Mouse (Mus musculus): ENCODE data around the gene Cdk2ap2. TPM values are rescaled to one million over a fixed set of nuclear protein-coding genes. Genes with fewer than 3 reads are reported as not detected.

Gene Cdk2ap2
- total RNA-seq, 1 experiment from 2014 or later = 13.3 TPM

DNA sequence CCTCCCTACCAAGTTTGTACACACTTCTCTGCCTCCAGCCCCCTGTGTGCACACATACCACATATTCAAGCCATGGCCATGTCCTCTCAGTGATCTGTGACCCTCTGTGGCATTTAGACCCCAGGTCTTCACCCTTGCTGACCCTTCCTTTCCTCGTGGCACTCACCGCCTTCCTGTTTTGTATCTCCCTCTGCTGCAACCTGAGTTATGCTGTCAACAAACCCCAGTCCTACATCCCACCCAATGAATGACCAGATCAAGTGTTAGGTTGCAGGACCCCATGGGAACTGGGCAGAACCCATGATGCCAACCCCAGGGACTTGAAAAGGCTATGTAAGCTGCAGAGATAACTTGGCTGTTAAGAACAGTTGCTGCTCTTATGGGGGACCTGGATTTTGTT, 5.1 kb downstream of the Cdk2ap2 start:
- no peak for ATAC-seq (replicated peaks in 1 of 2; ENCODE audit: insufficient read depth in 1 of 2, low FRiP score in 2 of 2, low TSS enrichment in 1 of 2, low read depth in 1 of 2, poor library complexity in 2 of 2, severe bottlenecking in 2 of 2)

DNA sequence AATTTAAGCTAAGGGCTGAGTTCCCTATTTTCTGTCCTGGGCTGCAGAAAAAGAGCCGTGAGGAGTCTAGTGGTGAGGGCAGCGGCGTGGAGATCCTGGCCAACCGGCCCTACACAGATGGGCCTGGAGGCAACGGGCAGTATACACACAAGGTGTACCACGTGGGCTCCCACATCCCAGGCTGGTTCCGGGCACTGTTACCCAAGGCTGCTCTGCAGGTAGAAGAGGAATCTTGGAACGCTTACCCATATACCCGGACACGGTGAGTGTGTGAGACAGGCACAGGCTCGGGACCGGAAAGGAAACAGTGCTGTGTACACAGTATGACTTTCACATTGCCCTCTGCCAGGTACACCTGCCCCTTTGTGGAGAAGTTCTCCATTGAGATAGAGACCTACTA, 5.6 kb downstream of the Cdk2ap2 start:
- ATAC-seq (replicated peaks in 1 of 2; ENCODE audit: insufficient read depth in 1 of 2, low FRiP score in 2 of 2, low TSS enrichment in 1 of 2, low read depth in 1 of 2, poor library complexity in 2 of 2, severe bottlenecking in 2 of 2) = no peak

DNA sequence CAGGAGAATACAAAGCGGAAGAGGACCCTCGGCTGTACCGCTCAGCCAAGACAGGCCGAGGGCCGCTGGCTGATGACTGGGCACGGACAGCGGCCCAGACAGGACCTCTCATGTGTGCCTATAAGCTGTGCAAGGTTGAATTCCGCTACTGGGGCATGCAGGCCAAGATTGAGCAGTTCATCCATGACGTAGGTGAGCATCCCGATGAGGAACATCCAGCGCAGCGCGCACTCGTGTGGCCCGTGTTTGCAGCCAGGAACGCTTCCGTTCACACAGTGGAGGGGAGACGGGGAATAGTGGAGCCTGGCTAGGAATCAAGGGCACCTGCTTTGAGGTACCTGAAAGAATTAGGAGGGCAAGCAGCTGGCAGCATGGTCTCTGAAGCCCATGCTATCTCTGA, 6.3 kb downstream of the Cdk2ap2 start:
- ATAC-seq (replicated peaks in 1 of 2; ENCODE audit: insufficient read depth in 1 of 2, low FRiP score in 2 of 2, low TSS enrichment in 1 of 2, low read depth in 1 of 2, poor library complexity in 2 of 2, severe bottlenecking in 2 of 2) = no peak

DNA sequence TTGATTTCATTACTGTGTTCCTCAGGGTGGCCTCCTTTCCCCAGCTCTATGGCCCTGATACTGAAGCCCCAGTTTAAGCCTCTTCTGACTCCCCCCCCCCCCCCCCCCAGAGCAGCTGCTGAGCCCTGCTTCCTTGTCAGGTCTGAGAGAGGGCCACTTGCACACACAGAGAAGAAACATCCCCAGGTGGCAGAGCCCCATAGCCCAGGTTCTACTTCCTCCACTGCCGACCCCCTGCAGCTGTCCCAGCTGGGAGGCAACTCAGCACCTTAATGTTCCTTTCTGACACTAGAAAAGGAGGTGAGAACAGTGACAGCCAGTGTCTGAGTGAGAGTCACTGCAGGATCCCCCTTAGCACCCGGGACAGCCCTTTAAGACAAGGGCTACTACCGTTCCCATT, 6.8 kb downstream of the Cdk2ap2 start:
- ATAC-seq (replicated peaks in 1 of 2; ENCODE audit: insufficient read depth in 1 of 2, low FRiP score in 2 of 2, low TSS enrichment in 1 of 2, low read depth in 1 of 2, poor library complexity in 2 of 2, severe bottlenecking in 2 of 2) = no peak

DNA sequence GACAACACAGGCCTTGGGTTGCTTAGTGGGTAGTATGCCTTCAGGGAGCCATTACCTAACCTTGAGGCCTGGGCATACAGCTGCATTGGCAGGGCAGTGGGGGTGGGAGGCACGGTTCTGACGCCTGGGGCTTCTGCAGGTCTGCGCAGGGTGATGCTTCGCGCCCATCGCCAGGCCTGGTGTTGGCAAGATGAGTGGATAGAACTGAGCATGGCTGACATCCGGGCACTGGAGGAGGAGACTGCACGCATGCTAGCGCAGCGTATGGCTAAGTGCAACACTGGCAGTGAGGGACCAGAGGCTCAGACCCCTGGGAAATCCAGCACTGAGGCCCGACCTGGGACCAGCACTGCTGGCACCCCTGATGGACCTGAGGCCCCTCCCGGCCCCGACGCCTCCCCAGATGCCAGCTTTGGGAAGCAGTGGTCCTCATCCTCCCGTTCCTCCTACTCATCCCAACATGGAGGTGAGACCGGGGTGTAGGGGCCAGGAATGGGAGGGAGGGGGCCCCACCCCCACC, 7.8 kb downstream of the Cdk2ap2 start:
- no peak for ATAC-seq (replicated peaks in 1 of 2; ENCODE audit: insufficient read depth in 1 of 2, low FRiP score in 2 of 2, low TSS enrichment in 1 of 2, low read depth in 1 of 2, poor library complexity in 2 of 2, severe bottlenecking in 2 of 2)

DNA sequence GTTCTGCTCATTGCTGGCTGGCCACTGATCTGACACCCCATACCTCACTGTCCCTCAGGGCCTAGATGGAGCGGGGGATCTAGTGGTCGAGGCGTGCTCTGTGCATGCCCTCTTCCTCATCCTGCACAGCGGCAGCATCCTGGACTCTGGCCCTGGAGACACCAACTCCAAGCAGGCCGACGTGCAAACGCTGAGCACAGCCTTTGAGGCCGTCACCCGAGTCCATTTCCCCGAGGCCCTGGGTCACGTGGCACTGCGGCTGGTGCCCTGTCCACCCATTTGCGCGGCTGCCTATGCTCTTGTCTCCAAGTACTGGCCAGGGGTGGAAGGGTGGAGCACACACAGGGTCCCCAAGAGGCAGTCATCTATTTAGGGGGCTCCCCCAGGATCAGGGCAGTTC, 9.7 kb downstream of the Cdk2ap2 start:
- ATAC-seq (replicated peaks in 1 of 2; ENCODE audit: insufficient read depth in 1 of 2, low FRiP score in 2 of 2, low TSS enrichment in 1 of 2, low read depth in 1 of 2, poor library complexity in 2 of 2, severe bottlenecking in 2 of 2) = no peak

DNA sequence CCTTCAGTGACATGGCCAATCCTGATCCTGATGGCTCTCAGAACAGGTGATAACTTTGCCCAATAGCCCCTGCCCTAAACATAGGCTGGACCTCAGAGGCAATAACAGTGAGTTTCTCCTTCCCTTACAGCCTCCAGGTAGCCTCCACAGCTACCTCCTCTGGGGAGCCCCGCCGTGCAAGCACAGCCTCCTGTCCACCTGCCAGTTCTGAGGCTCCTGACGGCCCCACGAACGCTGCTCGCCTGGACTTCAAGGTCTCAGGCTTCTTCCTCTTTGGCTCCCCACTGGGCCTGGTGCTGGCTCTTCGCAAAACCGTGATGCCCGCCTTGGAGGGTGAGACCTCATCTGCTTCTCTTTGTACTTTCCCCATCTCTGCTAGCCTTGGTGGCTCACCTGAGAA, 11.6 kb downstream of the Cdk2ap2 start:
- no peak for ATAC-seq (replicated peaks in 1 of 2; ENCODE audit: insufficient read depth in 1 of 2, low FRiP score in 2 of 2, low TSS enrichment in 1 of 2, low read depth in 1 of 2, poor library complexity in 2 of 2, severe bottlenecking in 2 of 2)

DNA sequence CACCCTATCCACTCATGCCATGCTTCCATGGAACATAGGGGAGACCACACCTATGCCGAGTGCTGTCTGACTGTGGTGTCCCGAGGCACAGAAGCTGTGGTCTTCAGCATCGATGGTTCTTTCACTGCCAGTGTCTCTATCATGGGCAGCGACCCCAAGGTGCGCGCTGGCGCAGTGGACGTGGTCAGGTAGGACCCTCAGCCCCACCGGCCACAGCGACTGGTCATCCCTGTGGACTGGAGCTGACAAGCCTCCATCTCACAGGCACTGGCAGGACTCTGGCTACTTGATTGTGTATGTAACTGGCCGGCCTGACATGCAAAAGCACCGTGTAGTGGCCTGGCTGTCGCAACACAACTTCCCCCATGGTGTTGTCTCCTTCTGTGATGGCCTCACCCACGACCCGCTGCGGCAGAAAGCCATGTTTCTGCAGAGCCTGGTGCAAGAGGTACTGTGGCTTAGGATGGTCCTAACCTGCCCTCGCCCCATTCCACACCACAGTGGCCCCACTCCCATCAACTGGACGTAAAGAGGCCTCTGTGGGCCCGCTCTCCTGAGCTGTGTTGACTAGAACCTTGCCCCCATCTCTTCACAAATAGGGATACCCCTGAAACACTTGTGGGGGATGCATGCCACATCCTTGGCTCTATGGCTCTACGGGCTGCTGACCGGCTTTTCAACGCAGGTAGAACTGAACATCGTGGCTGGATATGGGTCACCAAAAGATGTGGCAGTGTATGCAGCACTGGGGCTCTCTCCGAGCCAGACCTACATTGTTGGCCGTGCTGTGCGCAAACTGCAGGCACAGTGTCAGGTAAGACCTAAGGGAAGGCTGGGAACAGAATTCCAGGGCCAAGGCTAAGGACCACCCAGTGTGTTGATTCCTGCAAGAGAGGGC, 15.3 kb downstream of the Cdk2ap2 start:
- ATAC-seq (replicated peaks in 1 of 2; ENCODE audit: insufficient read depth in 1 of 2, low FRiP score in 2 of 2, low TSS enrichment in 1 of 2, low read depth in 1 of 2, poor library complexity in 2 of 2, severe bottlenecking in 2 of 2) = no peak

DNA sequence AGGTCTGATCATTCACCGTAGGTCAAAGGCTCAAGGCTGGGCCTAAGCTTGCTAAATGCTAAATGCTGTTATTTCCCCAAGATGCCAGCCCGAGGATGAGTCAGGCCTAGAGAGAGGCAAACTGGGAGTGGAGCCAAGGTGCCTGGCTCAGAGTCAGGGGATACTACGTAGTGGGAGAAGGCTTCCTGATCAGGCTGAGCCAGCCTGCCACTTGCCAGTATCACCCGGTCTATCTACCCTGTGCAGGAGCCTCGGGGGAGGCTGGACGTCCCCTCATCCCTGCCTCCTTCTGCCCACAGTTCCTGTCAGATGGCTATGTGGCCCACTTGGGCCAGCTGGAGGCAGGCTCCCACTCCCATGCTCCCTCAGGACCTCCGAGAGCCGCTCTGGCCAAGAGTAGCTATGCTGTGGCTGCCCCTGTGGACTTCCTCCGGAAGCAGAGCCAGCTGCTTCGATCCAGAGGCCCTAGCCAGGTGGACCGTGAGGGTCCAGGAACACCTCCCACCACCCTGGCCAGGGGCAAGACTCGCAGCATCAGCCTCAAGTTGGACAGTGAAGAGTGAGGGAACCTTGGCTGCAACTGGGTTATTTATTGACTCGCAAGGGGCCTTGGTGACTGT, 16.3 kb downstream of the Cdk2ap2 start:
- ATAC-seq (replicated peaks in 1 of 2; ENCODE audit: insufficient read depth in 1 of 2, low FRiP score in 2 of 2, low TSS enrichment in 1 of 2, low read depth in 1 of 2, poor library complexity in 2 of 2, severe bottlenecking in 2 of 2) = peak; percentile 86 to 88

DNA sequence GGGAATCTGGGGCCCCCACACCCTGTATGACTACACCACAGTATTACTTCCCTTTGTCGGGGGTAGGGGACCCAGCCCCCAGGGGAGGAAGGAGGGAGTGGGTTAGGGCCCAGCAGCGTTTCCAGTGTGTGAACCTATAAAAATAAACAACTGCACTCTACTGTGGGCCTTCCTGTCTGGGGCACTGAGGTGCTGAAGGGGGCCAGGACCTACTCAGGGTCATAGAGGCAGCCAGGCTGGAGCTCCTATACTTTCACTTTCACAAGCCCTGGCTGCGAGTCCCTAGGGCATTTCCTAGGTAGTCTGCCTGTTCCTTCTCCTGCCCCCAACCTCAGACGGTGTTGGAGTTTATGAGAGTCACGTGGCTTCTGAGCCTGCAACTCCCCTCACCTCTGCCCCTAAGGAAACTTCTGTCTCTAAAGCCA, 16.8 kb downstream of the Cdk2ap2 start:
- ATAC-seq (replicated peaks in 1 of 2; ENCODE audit: insufficient read depth in 1 of 2, low FRiP score in 2 of 2, low TSS enrichment in 1 of 2, low read depth in 1 of 2, poor library complexity in 2 of 2, severe bottlenecking in 2 of 2) = peak; percentile 57 to 59

DNA sequence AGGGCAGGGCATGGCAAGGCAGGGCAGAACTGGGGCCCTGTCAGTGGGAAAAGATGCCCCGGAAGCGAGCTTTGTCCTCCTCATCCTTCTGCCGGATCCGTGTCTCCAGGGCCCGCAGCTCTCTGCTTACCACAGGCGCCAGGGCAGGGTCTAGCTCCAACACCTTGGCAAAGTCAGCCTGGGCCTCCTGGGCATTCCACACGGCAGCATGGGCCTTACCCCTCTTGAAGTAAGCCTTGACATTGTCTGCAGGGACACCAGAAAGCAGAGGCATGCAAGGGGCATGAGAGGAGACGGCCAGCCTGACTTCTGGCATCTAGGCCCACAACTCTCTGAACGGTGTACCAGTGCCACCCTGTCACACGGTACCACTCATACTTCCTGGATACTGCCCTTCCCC, 17.6 kb downstream of the Cdk2ap2 start:
- no peak for ATAC-seq (replicated peaks in 1 of 2; ENCODE audit: insufficient read depth in 1 of 2, low FRiP score in 2 of 2, low TSS enrichment in 1 of 2, low read depth in 1 of 2, poor library complexity in 2 of 2, severe bottlenecking in 2 of 2)

DNA sequence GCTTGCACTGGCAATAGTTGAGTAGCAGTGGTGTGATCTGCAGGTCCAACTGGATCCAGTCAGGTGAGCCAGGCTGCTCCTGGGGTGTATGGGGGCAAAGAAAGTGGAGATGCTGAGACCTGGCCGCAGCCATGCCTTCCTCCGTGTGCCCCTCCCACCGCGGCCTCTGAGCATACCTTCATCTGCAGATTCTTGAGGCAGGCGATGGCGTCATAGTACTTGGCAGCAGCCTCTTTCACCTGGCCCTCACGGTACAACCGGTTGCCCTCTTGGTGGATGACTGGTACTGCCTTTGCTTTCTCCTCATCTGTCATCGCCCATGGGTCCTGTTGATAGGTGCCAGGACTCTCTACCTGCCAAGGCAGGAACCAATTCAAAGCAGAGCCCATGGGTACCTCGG, 18.2 kb downstream of the Cdk2ap2 start:
- no peak for ATAC-seq (replicated peaks in 1 of 2; ENCODE audit: insufficient read depth in 1 of 2, low FRiP score in 2 of 2, low TSS enrichment in 1 of 2, low read depth in 1 of 2, poor library complexity in 2 of 2, severe bottlenecking in 2 of 2)

DNA sequence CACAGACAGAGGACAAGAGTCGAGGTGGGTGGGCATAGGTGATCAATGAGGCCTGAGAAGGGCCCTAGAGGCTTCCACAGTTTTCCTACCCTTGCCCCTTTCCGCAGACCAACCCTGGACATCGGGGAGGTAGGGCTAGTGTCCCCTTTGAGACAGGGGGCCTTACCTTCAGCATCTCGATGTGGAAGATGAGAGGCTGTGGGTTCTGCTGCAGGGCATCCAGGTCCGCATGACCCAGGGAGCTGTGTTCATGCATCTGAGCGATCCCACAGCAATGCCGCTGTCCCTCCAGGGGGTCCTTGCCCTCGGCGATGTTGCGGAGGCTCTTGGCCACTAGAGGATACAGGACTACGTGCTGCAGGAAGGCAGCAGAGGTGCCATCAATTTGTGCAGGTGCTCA, 18.8 kb downstream of the Cdk2ap2 start:
- ATAC-seq (replicated peaks in 1 of 2; ENCODE audit: insufficient read depth in 1 of 2, low FRiP score in 2 of 2, low TSS enrichment in 1 of 2, low read depth in 1 of 2, poor library complexity in 2 of 2, severe bottlenecking in 2 of 2) = no peak

DNA sequence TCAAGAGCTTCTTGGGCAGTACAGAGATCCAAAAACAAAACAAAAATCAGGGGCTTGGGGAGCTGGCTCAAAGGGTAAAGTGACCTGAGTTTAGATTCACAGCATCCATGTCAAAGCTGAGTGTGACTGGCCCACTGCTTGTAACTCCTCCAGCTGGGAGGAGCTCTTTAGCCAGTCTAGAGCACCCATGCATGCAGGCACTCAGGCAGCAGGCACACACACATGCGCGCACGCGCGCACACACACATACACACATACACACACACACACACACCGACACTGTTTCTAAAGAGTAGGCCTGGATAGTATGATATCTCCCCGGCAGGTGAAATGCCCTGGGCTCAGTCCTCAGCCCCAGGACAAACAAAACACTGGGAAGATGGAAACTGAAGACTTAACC, 20.0 kb downstream of the Cdk2ap2 start:
- ATAC-seq (replicated peaks in 1 of 2; ENCODE audit: insufficient read depth in 1 of 2, low FRiP score in 2 of 2, low TSS enrichment in 1 of 2, low read depth in 1 of 2, poor library complexity in 2 of 2, severe bottlenecking in 2 of 2) = no peak

DNA sequence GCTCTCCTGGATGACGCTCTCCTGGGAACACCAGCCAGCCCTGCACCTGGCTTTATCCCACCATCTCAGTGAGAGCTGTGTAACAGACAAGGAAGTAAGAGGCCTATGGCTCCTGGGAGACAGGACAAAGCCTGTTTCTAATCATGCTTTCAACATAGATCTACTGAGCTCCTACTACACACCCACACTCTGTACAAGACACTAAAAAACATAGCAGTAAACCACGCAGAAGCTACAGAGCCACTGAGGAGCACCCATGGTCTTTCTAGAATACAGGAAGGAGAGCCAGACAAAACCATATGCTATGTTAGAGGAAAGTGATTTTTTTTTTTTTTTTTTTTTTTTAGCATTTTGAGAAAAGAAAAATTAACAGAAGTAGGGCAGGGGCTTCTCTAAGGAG, 21.4 kb downstream of the Cdk2ap2 start:
- no peak for ATAC-seq (replicated peaks in 1 of 2; ENCODE audit: insufficient read depth in 1 of 2, low FRiP score in 2 of 2, low TSS enrichment in 1 of 2, low read depth in 1 of 2, poor library complexity in 2 of 2, severe bottlenecking in 2 of 2)

DNA sequence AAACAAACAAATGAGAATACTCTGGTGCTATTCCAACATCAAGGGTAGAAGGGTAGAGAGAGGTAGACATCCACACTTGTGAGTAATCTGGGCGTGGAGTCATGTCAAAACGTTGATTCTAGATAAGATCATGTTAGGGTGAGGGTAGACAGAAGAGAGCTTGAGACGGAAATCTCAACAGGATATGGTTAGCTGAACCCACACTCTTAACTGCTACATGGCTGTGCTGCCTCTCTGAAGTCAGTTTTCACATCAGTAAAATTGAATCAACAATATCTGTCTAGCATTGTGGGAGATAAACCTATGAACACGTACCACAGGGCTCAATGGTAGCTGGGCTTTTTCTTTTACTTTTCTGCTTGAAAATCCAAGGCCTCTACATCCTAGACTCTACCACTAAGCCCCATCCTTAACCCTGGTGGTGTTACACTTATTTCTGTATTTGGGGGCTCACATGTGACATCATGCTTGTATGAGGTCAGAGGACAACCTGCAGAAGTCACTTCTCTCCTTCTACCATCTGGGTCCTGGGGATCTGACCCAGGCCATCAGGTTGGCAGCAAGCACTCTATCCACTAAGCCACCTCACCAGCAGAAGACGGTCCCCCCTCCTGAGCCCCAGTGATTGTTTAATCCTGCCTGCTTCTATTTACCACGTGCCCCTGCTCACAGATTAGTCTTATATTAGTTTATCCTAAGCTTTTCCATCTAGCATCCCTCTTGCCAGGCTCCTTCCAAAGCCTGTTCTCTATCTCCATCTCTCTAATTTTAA, 22.9 kb downstream of the Cdk2ap2 start:
- ATAC-seq (replicated peaks in 1 of 2; ENCODE audit: insufficient read depth in 1 of 2, low FRiP score in 2 of 2, low TSS enrichment in 1 of 2, low read depth in 1 of 2, poor library complexity in 2 of 2, severe bottlenecking in 2 of 2) = no peak

DNA sequence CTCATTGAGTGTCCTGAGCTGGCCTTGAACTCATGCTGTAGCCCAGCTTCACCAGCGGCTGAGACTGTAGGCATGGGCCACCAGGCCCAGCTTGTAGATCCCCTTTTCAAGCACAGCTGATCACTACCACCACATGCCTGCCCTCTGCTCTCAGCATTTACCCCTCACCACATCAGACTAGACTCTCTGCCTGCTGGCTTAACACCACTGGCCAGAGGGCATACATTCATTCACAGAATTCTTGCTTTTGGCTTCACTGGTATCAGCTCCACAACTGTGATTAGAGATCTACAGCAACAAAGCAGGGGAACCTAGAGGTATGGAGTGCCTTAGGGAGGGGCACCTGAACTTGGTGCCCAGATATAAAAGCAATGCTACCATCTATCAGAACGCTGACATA, 23.5 kb downstream of the Cdk2ap2 start:
- no peak for ATAC-seq (replicated peaks in 1 of 2; ENCODE audit: insufficient read depth in 1 of 2, low FRiP score in 2 of 2, low TSS enrichment in 1 of 2, low read depth in 1 of 2, poor library complexity in 2 of 2, severe bottlenecking in 2 of 2)

Measured in hematopoietic stem cell, adult 5-6 weeks (primary cell).